Mouse (Mus musculus) skeletal muscle tissue, postnatal 0 days (tissue): ENCODE data around the gene Wif1. TPM values are rescaled to one million over a fixed set of nuclear protein-coding genes. Genes with fewer than 3 reads are reported as not detected.

Experiments
- polyA plus RNA-seq: library from polyadenylated mRNA; unstranded; fragments of >200 nt; fragmentation: Nextera tagmentation; extraction: Ambion mirVana; gene quantifications from 2 replicates; pipeline ENCODE4 v1.2.1, GENCODE M21; 2015

Gene Wif1
- polyA plus RNA-seq = 1.9 and 5.6 TPM in 2 replicates

DNA sequence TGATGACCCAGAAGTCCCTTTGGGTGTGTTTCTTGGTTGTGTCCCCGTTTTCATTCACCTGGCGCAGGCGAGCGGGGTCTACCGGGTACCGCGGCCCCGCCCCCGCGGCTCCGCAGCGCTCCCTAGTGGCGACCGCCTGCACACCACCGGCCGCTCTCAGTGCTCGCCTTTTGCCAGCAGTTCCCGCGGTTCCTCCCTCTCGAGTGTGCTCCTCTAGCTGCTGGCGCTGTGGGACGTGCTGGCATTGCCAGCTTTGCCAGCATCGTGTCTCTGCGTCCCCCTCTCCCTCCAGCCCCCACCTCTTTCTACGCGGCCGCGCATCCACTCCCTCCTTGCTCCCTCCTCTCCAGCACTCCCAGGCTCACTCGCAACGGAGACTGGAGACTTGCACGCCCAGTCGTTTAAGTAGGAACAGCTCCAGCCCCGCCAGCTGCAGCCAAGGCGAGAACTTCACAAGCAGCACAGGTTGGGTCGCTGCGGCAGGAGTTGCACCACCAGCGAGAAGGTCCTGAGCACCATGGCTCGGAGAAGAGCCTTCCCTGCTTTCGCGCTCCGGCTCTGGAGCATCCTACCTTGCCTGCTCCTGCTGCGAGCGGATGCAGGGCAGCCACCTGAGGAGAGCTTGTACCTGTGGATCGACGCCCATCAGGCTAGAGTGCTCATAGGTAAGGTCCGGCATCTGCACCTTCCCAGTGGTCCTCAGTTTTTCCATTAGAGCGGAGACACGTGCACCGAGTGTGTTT lies at the start of gene Wif1:
Wif1 (plus strand) TSS at position 135 of the 743 bp plus-strand sequence.

Other genes with a start within 250 kb of the Wif1 start
- gene Msrb3, start 134.9 kb upstream of the Wif1 start, polyA plus RNA-seq = 13.7 and 15.4 TPM in 2 replicates
- 1.3 and 1.5 TPM in 2 replicates for gene Lemd3, start 54.6 kb upstream of the Wif1 start, polyA plus RNA-seq